Mouse (Mus musculus) cortical plate, adult 2 months (tissue): ENCODE data around the gene Dlx5.

Experiments
- CTCF ChIP-seq: fragments of 200-500 bp; IDR thresholded peaks from 2 replicates; pipeline ENCODE4 v1.5.1; 2011; ENCODE audit warnings: mild to moderate bottlenecking, control low read depth, low read length; ENCODE audit not compliant: insufficient read depth; ENCODE audit errors: extremely low read depth
- POLR2A ChIP-seq: fragments of 200-500 bp; IDR thresholded peaks from 2 replicates; pipeline ENCODE4 v1.6.1; 2011; ENCODE audit warnings: mild to moderate bottlenecking, low read length, control low read depth; ENCODE audit not compliant: insufficient read depth; ENCODE audit errors: extremely low read depth

- TF ChIP-seq POLR2A (no peak), CTCF (no peak)
Measured at GRCm38 (mm10) chr6:6914304-6914703, 32.4 kb upstream of the Dlx5 start.
